Comparison of ENCODE assay signal across 7 mouse cellular contexts in genomic region chr17:53478066-53478857, GRCm38 (mm10). TPM values are rescaled to one million over a fixed set of nuclear protein-coding genes. Genes with fewer than 3 reads are reported as not detected.
DNase-seq lines count a peak whose midpoint lies in the region; ATAC-seq and TF ChIP-seq lines count a peak whose summit lies in the region.

No protein-coding gene starts in this region.

- peak overlapping the region; percentile 93 for H3K27ac ChIP-seq in ES-Bruce4 (ENCODE audit: insufficient read depth, low read length)
- H3K27ac ChIP-seq in forebrain, embryonic 13.5 days = peak overlapping the region; percentile 99
- H3K27ac ChIP-seq in liver, embryonic 12.5 days = peak overlapping the region; percentile 100
- H3K27ac ChIP-seq in stomach, embryonic 15.5 days = peak overlapping the region; percentile 100

- H3K27me3 ChIP-seq in ES-Bruce4 (ENCODE audit: control insufficient read depth, insufficient read depth, low read length, poor library complexity, severe bottlenecking) = no peaks in the 10 kb centered on the region
- no peaks in the 10 kb centered on the region for H3K27me3 ChIP-seq in forebrain, embryonic 13.5 days
- H3K27me3 ChIP-seq in liver, embryonic 12.5 days (replicated peaks) = no peaks in the 10 kb centered on the region
- H3K27me3 ChIP-seq in stomach, embryonic 15.5 days (replicated peaks) = no peaks in the 10 kb centered on the region

- WGBS in forebrain, embryonic 13.5 days = 6% methylated on average over 15 of the region's 15 CpGs
- 8% methylated on average over 15 of the region's 15 CpGs for WGBS in liver, embryonic 12.5 days (ENCODE audit: insufficient replicate concordance)
- 6% methylated on average over 15 of the region's 15 CpGs for WGBS in stomach, embryonic 15.5 days

- ATAC-seq in CD4-positive, CD25-positive, alpha-beta regulatory T cell, adult 4 months = peak; percentile 4
- ATAC-seq in forebrain, embryonic 13.5 days = no peak
- ATAC-seq in liver, embryonic 12.5 days = peak; percentile 35; the same call in 1 of the 2 replicates
- ATAC-seq in stomach, embryonic 15.5 days (ENCODE audit: insufficient read depth, low FRiP score, low read depth) = no peak; the same call in 1 of the 2 replicates

- TF ChIP-seq CTCF in ES-Bruce4 (IDR thresholded peaks at IDR 0.05; ENCODE audit: low read depth, low read length) = peak; percentile 0

- peak overlapping the region; percentile 80 for H3K4me2 ChIP-seq in forebrain, embryonic 13.5 days
- peak overlapping the region; percentile 78 for H3K4me2 ChIP-seq in liver, embryonic 12.5 days
- H3K4me2 ChIP-seq in stomach, embryonic 15.5 days = peak overlapping the region; percentile 76

- no peak for TF ChIP-seq POLR2A in ES-Bruce4 (IDR thresholded peaks at IDR 0.05; ENCODE audit: insufficient read depth, low read length)

- peak overlapping the region; percentile 84 for H3K4me3 ChIP-seq in ES-Bruce4 (ENCODE audit: low read depth, low read length)
- H3K4me3 ChIP-seq in forebrain, embryonic 13.5 days = peak overlapping the region; percentile 97
- H3K4me3 ChIP-seq in liver, embryonic 12.5 days = peak overlapping the region; percentile 99
- H3K4me3 ChIP-seq in stomach, embryonic 15.5 days (replicated peaks) = peak overlapping the region; percentile 93

- H3K9me3 ChIP-seq in ES-Bruce4 (replicated peaks; ENCODE audit: control insufficient read depth, insufficient read depth, low read length, poor library complexity, severe bottlenecking) = no peaks in the 10 kb centered on the region
- no peaks in the 10 kb centered on the region for H3K9me3 ChIP-seq in forebrain, embryonic 13.5 days (replicated peaks)
- no peaks in the 10 kb centered on the region for H3K9me3 ChIP-seq in liver, embryonic 12.5 days (replicated peaks)
- H3K9me3 ChIP-seq in stomach, embryonic 15.5 days = no peaks in the 10 kb centered on the region

- TF ChIP-seq EP300 in ES-Bruce4 (IDR thresholded peaks at IDR 0.05; ENCODE audit: insufficient read depth, low read depth, low read length) = no peak

- DNase-seq in layer of hippocampus, adult 18-20 months (ENCODE audit: low spot score in 2 of 2) = no peak
- no peak for DNase-seq in urinary bladder, adult 18-20 months (ENCODE audit: low spot score in 2 of 2)

- H3K4me1 ChIP-seq in ES-Bruce4 (ENCODE audit: control insufficient read depth, insufficient read depth, low read length) = peaks cover 3% of the 10 kb centered on the region
- peaks cover 23% of the 10 kb centered on the region for H3K4me1 ChIP-seq in forebrain, embryonic 13.5 days
- H3K4me1 ChIP-seq in liver, embryonic 12.5 days = peaks cover 30% of the 10 kb centered on the region
- H3K4me1 ChIP-seq in stomach, embryonic 15.5 days = peaks cover 11% of the 10 kb centered on the region; the same call in 1 of the 2 replicates

- peak overlapping the region; percentile 7 for H3K9ac ChIP-seq in ES-Bruce4 (ENCODE audit: low read depth, poor library complexity, severe bottlenecking)
- H3K9ac ChIP-seq in forebrain, embryonic 13.5 days = peak overlapping the region; percentile 79
- peak overlapping the region; percentile 97 for H3K9ac ChIP-seq in liver, embryonic 12.5 days
- peak overlapping the region; percentile 58 for H3K9ac ChIP-seq in stomach, embryonic 15.5 days

- H3K36me3 ChIP-seq in ES-Bruce4 (ENCODE audit: control insufficient read depth, insufficient read depth, low read length, poor library complexity, severe bottlenecking) = peaks cover 10% of the 10 kb centered on the region; the same call in 1 of the 2 replicates
- no peaks in the 10 kb centered on the region for H3K36me3 ChIP-seq in forebrain, embryonic 13.5 days (ENCODE audit: poor library complexity, severe bottlenecking)
- no peaks in the 10 kb centered on the region for H3K36me3 ChIP-seq in liver, embryonic 12.5 days
- no peaks in the 10 kb centered on the region for H3K36me3 ChIP-seq in stomach, embryonic 15.5 days

RNA-seq across cellular contexts. Expression of gene Rab5a, which starts 0.8 kb away (rescaled TPM):
- 10 to 100 TPM in 1 of 2 experiments, 1 to 10 TPM in 1; 9.1 to 16.0 TPM for polyA plus RNA-seq in CD4-positive, CD25-positive, alpha-beta regulatory T cell, adult 4 months (2017; shearing (Covaris generic))
- polyA plus RNA-seq in ES-Bruce4 (2011; ENCODE audit: insufficient read depth, insufficient read length, low read depth, missing spikeins) = 90.7 and 92.3 TPM in 2 replicates
- polyA plus RNA-seq in forebrain, embryonic 13.5 days (2015; fragmentation: Nextera tagmentation; extraction: Ambion mirVana) = 84.1 and 87.4 TPM in 2 replicates
- 49.4 and 50.1 TPM in 2 replicates for polyA plus RNA-seq in liver, embryonic 12.5 days (2016; fragmentation: Nextera tagmentation; extraction: Ambion mirVana)
- polyA plus RNA-seq in stomach, embryonic 15.5 days (2015; fragmentation: Nextera tagmentation; extraction: Ambion mirVana) = 81.3 and 86.5 TPM in 2 replicates
- total RNA-seq in layer of hippocampus, adult 18-20 months (2021) = 100 to 1,000 TPM; 117 TPM

RNA-seq across cellular contexts. Expression of gene Efhb, which starts 15.1 kb away (rescaled TPM):
- polyA plus RNA-seq in CD4-positive, CD25-positive, alpha-beta regulatory T cell, adult 4 months (2017; shearing (Covaris generic)) = under 1 TPM in 1 of 2 experiments, not detected in 1; 0.12 TPM
- 1.7 and 2.1 TPM in 2 replicates for polyA plus RNA-seq in ES-Bruce4 (2011; ENCODE audit: insufficient read depth, insufficient read length, low read depth, missing spikeins)
- 0.46 and 1.1 TPM in 2 replicates for polyA plus RNA-seq in forebrain, embryonic 13.5 days (2015; fragmentation: Nextera tagmentation; extraction: Ambion mirVana)
- polyA plus RNA-seq in liver, embryonic 12.5 days (2016; fragmentation: Nextera tagmentation; extraction: Ambion mirVana) = 0.05 and 0.06 TPM in 2 replicates
- 0.73 and 0.85 TPM in 2 replicates for polyA plus RNA-seq in stomach, embryonic 15.5 days (2015; fragmentation: Nextera tagmentation; extraction: Ambion mirVana)
- under 1 TPM; 0.25 to 0.62 TPM for total RNA-seq in layer of hippocampus, adult 18-20 months (2021)

Comparison
In these comparisons a context has a peak if more than half of its experiments do, and no peak if none do; other contexts are left out.
1. ATAC-seq: peak in CD4-positive, CD25-positive, alpha-beta regulatory T cell, adult 4 months (single experiment) and liver, embryonic 12.5 days (single experiment); none in forebrain, embryonic 13.5 days (single experiment) and stomach, embryonic 15.5 days (single experiment).
2. H3K9ac ChIP-seq: peak in every context shown above with its lines; median percentile 97 in liver, embryonic 12.5 days; 79 in forebrain, embryonic 13.5 days; 58 in stomach, embryonic 15.5 days; 7 in ES-Bruce4.
3. Peak in every context shown above with its lines, with median percentiles within 50 percentile points of each other: H3K27ac ChIP-seq, H3K4me3 ChIP-seq and H3K4me2 ChIP-seq.